Mouse (Mus musculus) lung, embryonic 14.5 days (tissue): ENCODE results near the gene Mbtps1. TPM values are rescaled to one million over a fixed set of nuclear protein-coding genes. Genes with fewer than 3 reads are reported as not detected.

Source experiments
- ATAC-seq: fragments of 200-750 bp; cut with Nextera tagmentation; 2 replicates; pipeline ENCODE4 v1.8.0; 2017; ENCODE audit warnings: mild to moderate bottlenecking, moderate TSS enrichment, moderate library complexity; ENCODE audit not compliant: insufficient read depth
- DNase-seq: peaks from one replicate; pipeline ENCODE4 v3.0.0-alpha.2; 2015
- H3K27ac ChIP-seq: fragments of 300-500 bp; sonication (generic); 2 replicates; pipeline ENCODE4 v1.5.1; 2014; ENCODE audit warnings: low read depth, mild to moderate bottlenecking, moderate library complexity
- H3K27me3 ChIP-seq: fragments of 300-500 bp; sonication (generic); 2 replicates; pipeline ENCODE4 v1.6.1; 2014; ENCODE audit warnings: low read length, control low read depth; ENCODE audit not compliant: insufficient read depth
- H3K36me3 ChIP-seq: fragments of 300-500 bp; sonication (generic); 2 replicates; pipeline ENCODE4 v1.6.1; 2014; ENCODE audit warnings: control low read depth; ENCODE audit not compliant: insufficient read depth
- H3K4me1 ChIP-seq: fragments of 300-500 bp; sonication (generic); 2 replicates; pipeline ENCODE4 v1.6.1; 2014; ENCODE audit warnings: antibody characterized with exemption, control low read depth; ENCODE audit not compliant: insufficient read depth
- H3K4me2 ChIP-seq: fragments of 300-500 bp; sonication (generic); 2 replicates; pipeline ENCODE4 v1.6.1; 2014; ENCODE audit warnings: mild to moderate bottlenecking
- H3K4me3 ChIP-seq: fragments of 300-500 bp; sonication (generic); 2 replicates; pipeline ENCODE4 v1.5.1; 2014; ENCODE audit warnings: low read depth, low read length
- H3K9ac ChIP-seq: fragments of 300-500 bp; sonication (generic); 2 replicates; pipeline ENCODE4 v1.6.1; 2014
- H3K9me3 ChIP-seq: fragments of 300-500 bp; sonication (generic); 2 replicates; pipeline ENCODE4 v1.6.1; 2016; ENCODE audit warnings: low read depth, low read length, control low read depth
- CTCF ChIP-seq: IDR thresholded peaks from 2 replicates; pipeline ENCODE4 v1.5.1; 2016; ENCODE audit warnings: antibody characterized with exemption, low read depth
- WGBS: fragments of 180-500 bp; shearing (Covaris S2); extraction: QIAGEN DNeasy Blood & Tissue Kit; methylation state at CpG from one replicate; pipeline ENCODE4 v1.1.7; 2014; 5-methylcytosine and 5-hydroxymethylcytosine counted together
- polyA plus RNA-seq: library from polyadenylated mRNA; unstranded; fragments of >200 nt; fragmentation: Nextera tagmentation; extraction: Ambion mirVana; gene quantifications from 2 replicates; pipeline ENCODE4 v1.2.1, GENCODE M21; 2014

The Mbtps1 gene
- 125 and 128 TPM in 2 replicates for polyA plus RNA-seq

- ATAC-seq: peak; percentile 96
- Histone ChIP-seq H3K36me3 (peaks cover 8% of the 10 kb centered on the region; the same call in 1 of the 2 replicates), H3K27me3 (no peaks in the 10 kb centered on the region), H3K4me2 (peak within 1 kb of the TSS; percentile 90), H3K4me3 (peak within 1 kb of the TSS; percentile 78), H3K9me3 (no peaks in the 10 kb centered on the region), H3K27ac (peak within 1 kb of the TSS; percentile 88), H3K9ac (peak within 1 kb of the TSS; percentile 78), H3K4me1 (no peaks in the 10 kb centered on the region)
- TF ChIP-seq CTCF: peak; percentile 14; the same call in 1 of the 2 replicates
- DNase-seq: peak; percentile 99
- 5% methylated on average over 63 of the region's 63 CpGs for whole genome bisulfite sequencing
Observed at GRCm38 (mm10) chr8:119558603-119559401, at the start of gene Mbtps1. Gene Mbtps1, minus strand, starts transcription at chr8:119558735.

DNA sequence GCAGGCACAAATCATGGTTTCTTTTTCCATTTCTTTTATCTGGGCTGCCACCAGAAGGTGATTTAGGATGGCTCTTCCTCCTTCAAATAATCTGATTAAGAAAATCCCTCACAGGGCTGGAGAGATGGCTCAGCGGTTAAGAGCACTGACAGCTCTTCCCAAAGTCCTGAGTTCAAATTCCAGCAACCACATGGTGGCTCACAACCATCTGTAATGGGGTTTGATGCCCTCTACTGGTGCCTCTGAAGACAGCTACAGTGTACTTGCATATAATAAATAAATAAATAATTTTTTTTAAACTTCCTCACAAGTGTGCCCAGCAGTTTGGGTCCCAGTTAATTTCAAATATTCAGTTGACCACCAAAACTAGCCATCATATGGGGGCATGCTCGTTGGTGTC, 47.7 kb upstream of the Mbtps1 start:
- H3K9ac ChIP-seq: no peak overlapping the region
- peaks cover 13% of the 10 kb centered on the region; the same call in 1 of the 2 replicates for H3K36me3 ChIP-seq
- no peak overlapping the region for H3K4me2 ChIP-seq
- ATAC-seq (no peak), DNase-seq (peak; percentile 33)
- WGBS: 74% methylated on average over 2 of the region's 2 CpGs
- no peaks in the 10 kb centered on the region for H3K9me3 ChIP-seq
- no peak overlapping the region for H3K4me3 ChIP-seq
- peaks cover 5% of the 10 kb centered on the region for H3K4me1 ChIP-seq
- H3K27me3 ChIP-seq: no peaks in the 10 kb centered on the region
- H3K27ac ChIP-seq: no peak overlapping the region
- TF ChIP-seq CTCF: peak; percentile 28; the same call in 1 of the 2 replicates

- under 1% methylated on average over 23 of the region's 23 CpGs for WGBS
- H3K9me3 ChIP-seq: no peaks in the 10 kb centered on the region
- TF ChIP-seq CTCF: peak; percentile 89
- DNase-seq: peak; percentile 98
- peak within 1 kb of the TSS; percentile 79 for H3K9ac ChIP-seq
- peak within 1 kb of the TSS; percentile 75 for H3K4me3 ChIP-seq
- peak within 1 kb of the TSS; percentile 89 for H3K4me2 ChIP-seq
- no peaks in the 10 kb centered on the region for H3K27me3 ChIP-seq
- peaks cover 26% of the 10 kb centered on the region for H3K36me3 ChIP-seq
- peak; percentile 80 for ATAC-seq
- H3K4me1 ChIP-seq: peaks cover 5% of the 10 kb centered on the region
- H3K27ac ChIP-seq: 0 out of 2 replicates have a peak within 1 kb of the TSS, but pooled peaks have one; percentile 24
Observed at GRCm38 (mm10) chr8:119604996-119605395, 46.5 kb upstream of the Mbtps1 start, which contains the start of gene Taf1c. Gene Taf1c, minus strand, starts transcription at chr8:119605222.

GRCm38 (mm10) chr8:119604398-119604803, 45.9 kb upstream of the Mbtps1 start:
- Histone ChIP-seq H3K4me3 (peak overlapping the region; percentile 75), H3K9me3 (no peaks in the 10 kb centered on the region), H3K4me1 (peaks cover 5% of the 10 kb centered on the region), H3K36me3 (peaks cover 32% of the 10 kb centered on the region), H3K9ac (peak overlapping the region; percentile 79), H3K27me3 (no peaks in the 10 kb centered on the region), H3K27ac (0 out of 2 replicates have a peak overlapping the region, but pooled peaks have one; percentile 24), H3K4me2 (peak overlapping the region; percentile 89)
- peak; percentile 25; the same call in 1 of the 2 replicates for ATAC-seq
- no peak for DNase-seq
- 28% methylated on average over 12 of the region's 12 CpGs for WGBS
- no peak for TF ChIP-seq CTCF

DNA sequence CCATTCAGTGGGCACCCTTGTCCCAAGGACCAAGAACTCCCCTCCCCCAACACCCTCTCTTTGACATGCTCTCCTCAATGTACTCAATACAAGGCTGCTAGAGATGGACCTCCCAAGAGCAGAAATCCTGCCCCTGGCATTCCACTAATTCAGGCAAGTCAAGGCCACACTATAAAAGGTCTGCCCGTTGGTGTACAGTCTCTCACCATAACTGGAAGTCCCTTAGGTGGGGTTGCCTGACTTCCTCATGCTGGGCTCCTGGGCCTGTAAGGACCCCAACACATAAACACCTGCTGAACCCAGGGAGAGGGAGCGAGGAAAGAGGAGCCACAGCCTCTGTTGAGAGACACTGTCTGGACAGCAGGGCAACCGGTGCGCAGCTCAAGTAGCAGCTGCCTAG, 45.2 kb upstream of the Mbtps1 start:
- ATAC-seq (no peak), DNase-seq (no peak)
- H3K9me3 ChIP-seq: no peaks in the 10 kb centered on the region
- 91% methylated on average over 4 of the region's 4 CpGs for WGBS
- no peaks in the 10 kb centered on the region for H3K27me3 ChIP-seq
- H3K4me2 ChIP-seq: peak overlapping the region; percentile 89
- peaks cover 5% of the 10 kb centered on the region for H3K4me1 ChIP-seq
- no peak for TF ChIP-seq CTCF
- H3K4me3 ChIP-seq: no peak overlapping the region
- peak overlapping the region; percentile 79; the same call in 1 of the 2 replicates for H3K9ac ChIP-seq
- peaks cover 38% of the 10 kb centered on the region for H3K36me3 ChIP-seq
- no peak overlapping the region for H3K27ac ChIP-seq

- H3K9me3 ChIP-seq: no peaks in the 10 kb centered on the region
- 90% methylated on average over 7 of the region's 7 CpGs for WGBS
- H3K9ac ChIP-seq: no peak overlapping the region
- H3K4me1 ChIP-seq: no peaks in the 10 kb centered on the region
- H3K4me2 ChIP-seq: no peak overlapping the region
- H3K36me3 ChIP-seq: 0 out of 2 replicates have a peak, but pooled peaks cover under 1% of the 10 kb centered on the region
- no peak overlapping the region for H3K27ac ChIP-seq
- no peak for TF ChIP-seq CTCF
- H3K27me3 ChIP-seq: no peaks in the 10 kb centered on the region
- no peak for DNase-seq
- ATAC-seq: no peak
- no peak overlapping the region for H3K4me3 ChIP-seq
Observed at GRCm38 (mm10) chr8:119591456-119591855, 32.9 kb upstream of the Mbtps1 start.

GRCm38 (mm10) chr8:119590348-119590747, 31.8 kb upstream of the Mbtps1 start:
- DNase-seq (no peak), ATAC-seq (no peak)
- no peaks in the 10 kb centered on the region for H3K9me3 ChIP-seq
- no peak overlapping the region for H3K4me3 ChIP-seq
- 60% methylated on average over 14 of the region's 14 CpGs for WGBS
- no peak overlapping the region for H3K9ac ChIP-seq
- H3K4me2 ChIP-seq: no peak overlapping the region
- H3K36me3 ChIP-seq: no peaks in the 10 kb centered on the region
- H3K27me3 ChIP-seq: no peaks in the 10 kb centered on the region
- no peak overlapping the region for H3K27ac ChIP-seq
- no peak for TF ChIP-seq CTCF
- no peaks in the 10 kb centered on the region for H3K4me1 ChIP-seq
